Mouse (Mus musculus) stomach, postnatal 0 days (tissue): ENCODE measurements around the gene Gm11555.

ENCODE experiments used
- CTCF ChIP-seq: IDR thresholded peaks from 2 replicates; pipeline ENCODE4 v1.5.1; 2016; ENCODE audit warnings: antibody characterized with exemption, low read depth, mild to moderate bottlenecking, moderate library complexity
- EP300 ChIP-seq: optimal IDR thresholded peaks from 2 replicates; pipeline ENCODE3; 2016; ENCODE audit warnings: antibody characterized with exemption

- TF ChIP-seq CTCF (no peak), EP300 (no peak)
Observed at GRCm38 (mm10) chr11:99659256-99659655, 9.2 kb upstream of the Gm11555 start.
